Mouse (Mus musculus): ENCODE measurements around the gene Trak1. TPM values are rescaled to one million over a fixed set of nuclear protein-coding genes. Genes with fewer than 3 reads are reported as not detected.
A peak's percentile ranks its signal among the peaks of the same experiment; 100 is the strongest.

The Trak1 gene
- polyA plus RNA-seq, 1 experiment from 2014 or later = 49.9 TPM

DNA sequence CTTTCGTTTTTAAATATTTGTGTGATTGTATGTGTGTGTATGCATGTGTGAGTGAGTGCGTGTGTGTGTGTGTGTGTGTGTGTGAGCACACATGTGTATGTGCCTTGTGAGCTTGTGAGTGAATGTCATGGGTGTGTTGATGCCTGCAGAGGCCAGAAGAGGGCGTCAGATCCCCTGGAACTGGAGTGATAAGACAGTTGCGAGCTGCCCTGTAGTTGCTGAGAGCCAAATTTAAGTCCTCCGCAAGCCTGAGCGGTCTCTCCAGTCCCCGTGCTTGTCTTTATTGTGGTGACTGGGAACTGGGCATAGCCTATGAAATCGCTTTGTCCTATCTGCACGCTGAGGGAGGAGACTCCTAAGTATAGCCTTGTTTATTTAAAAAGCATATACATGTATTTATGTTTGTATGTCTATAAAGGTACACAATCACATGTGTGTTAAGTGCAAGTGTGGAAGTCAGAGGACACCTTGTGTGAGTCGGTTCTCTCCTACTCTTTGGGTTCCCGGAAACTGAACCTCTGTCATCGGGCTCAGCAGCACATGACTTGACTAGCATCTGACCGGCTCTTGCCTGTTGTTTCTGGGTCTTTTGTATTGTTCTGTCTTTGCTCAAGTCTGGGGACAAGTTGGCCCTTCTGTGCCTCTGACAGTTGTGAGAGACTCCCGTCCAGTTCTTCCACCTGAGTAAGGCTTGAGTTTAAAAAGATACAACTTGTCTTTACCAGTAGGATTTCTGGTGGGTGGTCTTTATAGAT, 46.0 kb downstream of the Trak1 start:
- H3K36me3 ChIP-seq (ENCODE audit: poor library complexity, severe bottlenecking) = peaks cover 3% of the 10 kb centered on the region; the same call in 1 of the 2 replicates
- no peak for ATAC-seq
- H3K9me3 ChIP-seq (replicated peaks) = no peaks in the 10 kb centered on the region
- no peaks in the 10 kb centered on the region for H3K27me3 ChIP-seq
- peak overlapping the region; percentile 10; the same call in 1 of the 2 replicates for H3K27ac ChIP-seq
- H3K9ac ChIP-seq = no peak overlapping the region
- H3K4me2 ChIP-seq = no peak overlapping the region
- no peak overlapping the region for H3K4me3 ChIP-seq
- WGBS = 78% methylated on average over 14 of the region's 14 CpGs
- peaks cover 25% of the 10 kb centered on the region for H3K4me1 ChIP-seq

DNA sequence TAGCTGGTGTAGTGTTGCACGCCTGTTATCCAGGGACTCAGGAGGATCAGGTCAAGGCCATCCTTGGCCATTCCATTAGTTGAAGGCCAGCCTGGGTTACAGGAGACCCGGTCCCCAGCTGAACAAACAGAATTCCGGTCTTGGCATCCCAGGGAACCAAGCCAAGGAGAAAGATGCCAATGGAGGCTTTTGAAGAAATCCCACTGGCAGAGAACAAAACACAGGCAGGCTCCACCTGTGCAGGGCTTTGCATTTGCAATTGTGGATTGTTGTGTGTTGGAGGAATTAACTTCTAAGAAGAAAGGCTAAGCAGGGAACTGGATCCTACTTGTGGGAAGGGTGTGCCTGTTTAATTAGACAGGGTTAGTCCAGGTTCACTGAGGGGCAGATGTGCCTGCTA, 47.0 kb downstream of the Trak1 start:
- peaks cover 34% of the 10 kb centered on the region for H3K4me1 ChIP-seq
- ATAC-seq = no peak
- no peak overlapping the region for H3K9ac ChIP-seq
- no peak overlapping the region for H3K27ac ChIP-seq
- H3K9me3 ChIP-seq (replicated peaks) = no peaks in the 10 kb centered on the region
- H3K4me3 ChIP-seq = no peak overlapping the region
- peaks cover 3% of the 10 kb centered on the region; the same call in 1 of the 2 replicates for H3K36me3 ChIP-seq (ENCODE audit: poor library complexity, severe bottlenecking)
- H3K27me3 ChIP-seq = no peaks in the 10 kb centered on the region
- 25% methylated on average over 3 of the region's 3 CpGs for WGBS
- no peak overlapping the region for H3K4me2 ChIP-seq

DNA sequence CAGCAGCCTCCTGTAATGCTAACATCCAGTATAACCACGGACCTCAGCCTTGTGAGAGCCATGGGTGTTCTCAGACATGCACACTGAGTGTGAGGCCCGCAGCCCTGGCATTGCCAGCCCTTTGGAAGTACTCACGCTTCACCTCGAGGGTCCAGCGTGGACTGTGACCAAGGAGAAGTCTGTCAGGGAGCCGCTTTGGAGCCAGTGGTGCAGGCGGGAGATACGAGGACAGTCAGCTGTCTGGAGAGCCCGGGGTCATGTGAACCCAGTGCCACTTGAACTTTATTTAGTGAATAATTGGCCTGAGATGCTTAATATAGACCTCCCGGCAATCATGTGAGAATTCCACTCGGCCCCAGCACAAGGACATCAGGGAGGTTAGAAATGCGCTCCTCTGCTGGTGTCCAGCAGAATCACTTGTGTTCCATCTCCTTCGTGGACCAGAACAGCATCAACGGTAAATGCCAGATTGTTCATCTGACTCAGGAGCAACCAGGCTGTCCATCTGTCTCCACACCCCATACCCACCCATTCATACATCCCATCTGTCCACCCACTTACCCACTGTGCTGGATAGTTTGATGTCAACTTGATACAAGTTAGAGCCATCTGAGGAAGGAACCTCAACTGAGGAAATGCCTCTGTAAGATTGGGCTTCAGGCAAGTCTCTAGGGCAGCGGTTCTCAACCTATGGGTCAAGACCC, 48.3 kb downstream of the Trak1 start:
- Histone ChIP-seq H3K27me3 (no peaks in the 10 kb centered on the region), H3K4me3 (no peak overlapping the region), H3K36me3 (ENCODE audit: poor library complexity, severe bottlenecking) (peaks cover 3% of the 10 kb centered on the region; the same call in 1 of the 2 replicates), H3K9ac (no peak overlapping the region), H3K4me2 (no peak overlapping the region), H3K9me3 (replicated peaks) (no peaks in the 10 kb centered on the region), H3K4me1 (peaks cover 40% of the 10 kb centered on the region), H3K27ac (no peak overlapping the region)
- WGBS = 94% methylated on average over 15 of the region's 15 CpGs
- ATAC-seq = no peak

DNA sequence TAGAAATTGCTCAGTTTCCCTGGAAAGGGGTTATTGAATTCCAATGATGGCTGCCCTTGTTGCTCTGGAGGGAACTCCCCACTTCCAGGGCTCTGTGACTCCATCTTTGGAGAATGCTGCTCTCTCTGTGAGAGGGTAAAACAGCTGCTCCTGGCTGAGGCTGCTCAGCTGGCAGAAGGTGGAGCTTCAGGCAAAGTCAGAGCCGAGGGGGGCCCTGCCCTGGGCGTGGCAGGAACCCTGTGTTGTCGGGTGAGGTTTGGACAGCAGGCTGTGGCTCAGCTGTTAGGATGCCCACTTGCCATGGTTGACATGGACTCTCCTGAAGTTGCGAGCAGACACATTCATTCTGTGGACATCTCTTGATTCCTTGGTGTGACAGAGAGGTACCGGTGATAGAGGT, 49.3 kb downstream of the Trak1 start:
- Histone ChIP-seq H3K4me1 (peaks cover 50% of the 10 kb centered on the region), H3K9me3 (replicated peaks) (no peaks in the 10 kb centered on the region), H3K36me3 (ENCODE audit: poor library complexity, severe bottlenecking) (peaks cover 3% of the 10 kb centered on the region; the same call in 1 of the 2 replicates), H3K4me3 (no peak overlapping the region), H3K4me2 (no peak overlapping the region), H3K9ac (no peak overlapping the region), H3K27ac (no peak overlapping the region), H3K27me3 (no peaks in the 10 kb centered on the region)
- 79% methylated on average over 5 of the region's 5 CpGs for WGBS
- ATAC-seq = no peak

DNA sequence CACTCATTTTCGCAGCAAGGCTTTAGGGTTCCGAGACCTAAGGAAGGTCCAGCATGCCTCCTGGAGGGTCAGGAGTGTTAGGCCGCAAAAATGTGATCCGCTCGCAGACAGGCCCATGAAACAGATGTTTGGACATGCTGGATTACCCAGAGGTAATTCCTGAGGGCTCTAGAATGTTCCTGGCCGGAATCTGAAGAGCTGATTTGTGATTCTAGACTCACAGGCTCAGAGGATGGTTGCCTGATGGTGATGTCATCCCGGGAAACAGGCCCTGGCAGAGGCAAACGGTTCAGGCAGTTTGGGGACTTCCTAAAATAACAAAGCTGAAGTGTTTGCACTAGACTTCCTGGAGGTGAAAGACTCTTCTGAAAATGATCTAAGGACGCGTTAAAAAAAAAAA, 50.7 kb downstream of the Trak1 start:
- no peak for ATAC-seq
- H3K27me3 ChIP-seq = no peaks in the 10 kb centered on the region
- no peak overlapping the region for H3K4me2 ChIP-seq
- WGBS = 37% methylated on average over 10 of the region's 10 CpGs
- H3K36me3 ChIP-seq (ENCODE audit: poor library complexity, severe bottlenecking) = no peaks in the 10 kb centered on the region
- H3K4me3 ChIP-seq = no peak overlapping the region
- peak overlapping the region; percentile 80 for H3K27ac ChIP-seq
- 0 out of 2 replicates have a peak overlapping the region, but pooled peaks have one; percentile 37 for H3K9ac ChIP-seq
- no peaks in the 10 kb centered on the region for H3K9me3 ChIP-seq (replicated peaks)
- peaks cover 64% of the 10 kb centered on the region for H3K4me1 ChIP-seq

DNA sequence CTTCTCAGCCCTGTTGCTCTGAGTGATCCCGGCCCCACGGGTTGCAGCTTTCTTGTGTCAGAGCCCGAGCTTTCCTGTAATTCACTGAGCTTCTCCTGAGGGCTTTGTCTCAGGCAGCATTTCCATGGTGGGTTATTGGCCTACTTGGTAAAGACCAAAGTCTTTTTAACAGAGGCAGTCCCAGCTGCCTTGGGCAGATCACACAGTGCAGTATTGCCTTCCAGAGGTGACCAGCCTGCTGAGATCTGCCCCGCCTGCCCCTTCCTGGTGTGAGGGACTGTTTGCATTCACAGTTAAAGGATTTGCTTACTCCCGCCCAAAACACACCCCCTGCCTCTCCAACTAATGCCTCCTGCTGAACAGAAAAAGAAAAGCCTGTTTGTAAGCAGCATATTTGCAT, 51.2 kb downstream of the Trak1 start:
- peak; percentile 14; the same call in 1 of the 2 replicates for ATAC-seq
- H3K4me3 ChIP-seq = no peak overlapping the region
- WGBS = 3% methylated on average over 5 of the region's 5 CpGs
- no peaks in the 10 kb centered on the region for H3K9me3 ChIP-seq (replicated peaks)
- H3K9ac ChIP-seq = peak overlapping the region; percentile 37; the same call in 1 of the 2 replicates
- H3K27me3 ChIP-seq = no peaks in the 10 kb centered on the region
- H3K27ac ChIP-seq = peak overlapping the region; percentile 80
- no peak overlapping the region for H3K4me2 ChIP-seq
- peaks cover 66% of the 10 kb centered on the region for H3K4me1 ChIP-seq
- no peaks in the 10 kb centered on the region for H3K36me3 ChIP-seq (ENCODE audit: poor library complexity, severe bottlenecking)

DNA sequence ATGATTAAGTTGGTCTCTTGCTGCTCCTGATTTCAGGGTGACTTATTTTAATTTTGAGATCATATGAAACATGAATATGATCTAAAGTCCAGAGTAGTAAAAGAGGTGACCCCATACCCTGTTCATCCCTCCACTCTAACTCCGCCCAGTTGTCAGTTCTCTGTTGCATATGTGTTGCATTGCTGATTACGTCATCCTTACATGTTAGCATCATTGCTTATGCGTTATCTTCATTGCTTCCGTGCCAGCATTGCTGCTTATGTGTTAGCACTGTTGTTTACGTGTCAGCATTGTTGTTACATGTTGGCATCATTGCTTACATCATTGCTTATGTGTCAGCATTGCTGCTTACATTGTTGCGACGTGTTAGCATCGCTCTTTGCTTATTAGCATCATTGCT, 51.8 kb downstream of the Trak1 start:
- H3K27me3 ChIP-seq = no peaks in the 10 kb centered on the region
- H3K4me3 ChIP-seq = no peak overlapping the region
- peaks cover 63% of the 10 kb centered on the region for H3K4me1 ChIP-seq
- no peaks in the 10 kb centered on the region for H3K9me3 ChIP-seq (replicated peaks)
- no peak overlapping the region for H3K4me2 ChIP-seq
- no peaks in the 10 kb centered on the region for H3K36me3 ChIP-seq (ENCODE audit: poor library complexity, severe bottlenecking)
- 76% methylated on average over 8 of the region's 8 CpGs for WGBS
- no peak overlapping the region for H3K27ac ChIP-seq
- no peak for ATAC-seq
- H3K9ac ChIP-seq = no peak overlapping the region

DNA sequence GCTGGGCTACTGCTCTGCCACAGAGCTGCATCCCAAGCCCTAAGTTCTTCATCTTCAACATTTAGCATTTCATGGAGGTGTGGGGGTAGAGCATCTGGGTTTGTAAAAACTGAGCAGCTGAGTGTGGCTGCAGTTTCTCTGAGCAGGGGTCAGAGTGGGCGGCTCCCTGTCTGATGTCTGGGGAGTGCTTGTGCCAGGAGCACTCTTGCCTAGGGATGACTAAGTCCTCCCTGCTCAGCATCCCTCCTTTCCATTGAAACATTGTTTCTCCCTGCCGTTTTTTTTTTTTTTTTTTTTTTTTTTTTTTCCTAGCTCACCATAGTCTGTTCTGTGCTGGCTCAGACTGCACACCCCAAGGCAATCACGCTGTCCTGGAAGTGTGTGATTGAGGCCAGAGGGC, 53.3 kb downstream of the Trak1 start:
- peaks cover 69% of the 10 kb centered on the region for H3K4me1 ChIP-seq
- no peak overlapping the region for H3K4me2 ChIP-seq
- H3K27me3 ChIP-seq = no peaks in the 10 kb centered on the region
- 31% methylated on average over 3 of the region's 3 CpGs for WGBS
- no peak overlapping the region for H3K4me3 ChIP-seq
- ATAC-seq = no peak
- no peaks in the 10 kb centered on the region for H3K9me3 ChIP-seq (replicated peaks)
- H3K27ac ChIP-seq = peak overlapping the region; percentile 63
- H3K9ac ChIP-seq = no peak overlapping the region; the same call in 1 of the 2 replicates
- H3K36me3 ChIP-seq (ENCODE audit: poor library complexity, severe bottlenecking) = no peaks in the 10 kb centered on the region

DNA sequence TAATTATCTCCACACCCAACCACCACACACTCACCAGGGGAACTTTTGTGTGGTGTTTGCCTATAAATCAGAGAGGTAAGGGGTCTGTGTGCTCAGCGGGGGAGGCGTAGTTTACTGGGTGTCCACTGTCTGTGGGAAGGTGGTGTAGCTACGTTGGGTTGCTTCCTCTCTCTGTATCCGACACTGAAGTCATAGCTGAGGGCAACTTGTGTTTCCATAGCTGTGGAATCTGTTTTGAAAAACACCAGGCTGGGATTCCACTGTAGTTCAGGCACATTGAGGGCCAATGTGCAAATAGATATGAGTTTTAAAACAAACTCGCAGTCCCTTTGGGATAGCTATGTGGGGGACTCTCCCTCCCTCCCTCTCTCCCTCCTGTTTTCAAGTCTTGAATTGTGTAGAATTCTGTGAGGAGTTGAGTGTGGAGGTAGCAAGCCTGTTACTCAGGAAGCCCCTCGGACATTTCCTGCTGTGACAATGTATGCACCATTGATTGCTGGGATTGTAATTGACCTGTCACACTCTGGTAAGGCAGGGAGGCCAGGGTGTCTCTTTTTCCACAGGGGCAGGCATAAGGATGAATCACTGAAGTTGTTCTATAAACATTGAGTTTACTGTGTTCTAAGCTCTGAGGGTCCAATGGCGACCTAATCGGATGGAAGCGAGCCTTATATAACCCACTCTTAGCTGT, 54.2 kb downstream of the Trak1 start:
- no peaks in the 10 kb centered on the region for H3K9me3 ChIP-seq (replicated peaks)
- no peaks in the 10 kb centered on the region for H3K27me3 ChIP-seq
- H3K4me3 ChIP-seq = no peak overlapping the region
- peak overlapping the region; percentile 63 for H3K27ac ChIP-seq
- no peak overlapping the region; the same call in 1 of the 2 replicates for H3K9ac ChIP-seq
- no peaks in the 10 kb centered on the region for H3K36me3 ChIP-seq (ENCODE audit: poor library complexity, severe bottlenecking)
- H3K4me1 ChIP-seq = peaks cover 71% of the 10 kb centered on the region
- ATAC-seq = no peak
- 57% methylated on average over 9 of the region's 9 CpGs for WGBS
- no peak overlapping the region for H3K4me2 ChIP-seq

DNA sequence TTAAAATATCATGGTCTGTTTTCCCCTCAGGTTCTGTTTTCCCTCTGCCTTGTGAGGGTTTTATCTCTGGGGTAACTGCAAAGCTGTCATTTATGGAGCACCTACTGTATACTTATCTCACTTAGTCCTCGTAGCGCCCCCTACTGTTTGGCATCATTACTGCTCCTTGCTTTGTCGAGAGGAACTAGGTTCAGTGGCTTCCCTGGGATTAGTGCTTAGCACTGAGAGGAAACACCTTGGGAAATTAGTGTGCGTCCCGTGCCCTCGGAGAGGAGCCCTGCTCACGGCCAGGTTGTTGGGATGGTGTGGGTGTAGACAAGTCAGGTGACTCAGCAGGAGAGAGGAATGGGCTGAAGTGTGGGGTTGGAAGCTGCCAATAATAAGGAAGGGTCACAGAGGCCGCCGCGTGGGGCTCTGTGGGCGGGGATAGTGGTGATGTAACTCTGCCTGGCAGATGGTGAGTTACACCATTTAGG, 54.9 kb downstream of the Trak1 start:
- Histone ChIP-seq H3K4me3 (no peak overlapping the region), H3K4me1 (peaks cover 73% of the 10 kb centered on the region)
- ATAC-seq = 0 out of 2 replicates have a peak, but pooled peaks have one; percentile 9

DNA sequence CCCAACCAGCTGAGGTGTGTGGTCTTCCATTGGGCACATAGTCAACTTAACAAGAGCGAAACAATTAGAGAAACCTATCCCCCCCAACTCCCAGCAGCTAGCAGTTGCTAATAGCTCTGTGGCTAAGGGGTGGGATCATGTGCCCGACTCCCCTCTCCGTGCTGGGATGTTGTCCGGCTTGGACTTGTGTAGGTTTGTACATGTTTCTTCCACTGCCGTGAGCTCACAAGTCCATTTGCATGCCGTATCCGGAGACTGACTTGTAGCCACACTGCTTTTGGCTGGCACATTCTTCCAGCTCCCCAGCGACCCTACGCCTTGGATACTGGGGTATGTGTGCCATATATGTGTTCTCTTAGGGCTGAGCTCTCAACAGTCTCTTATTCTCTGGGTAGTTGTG, 55.4 kb downstream of the Trak1 start:
- Histone ChIP-seq H3K27me3 (no peaks in the 10 kb centered on the region), H3K4me3 (no peak overlapping the region), H3K4me2 (no peak overlapping the region), H3K4me1 (peaks cover 68% of the 10 kb centered on the region), H3K9me3 (replicated peaks) (no peaks in the 10 kb centered on the region), H3K27ac (no peak overlapping the region; the same call in 1 of the 2 replicates), H3K36me3 (ENCODE audit: poor library complexity, severe bottlenecking) (no peaks in the 10 kb centered on the region), H3K9ac (no peak overlapping the region)
- ATAC-seq = no peak
- WGBS = 85% methylated on average over 9 of the region's 9 CpGs

More for the DNA sequence above, 54.9 kb downstream of the Trak1 start:
- no peaks in the 10 kb centered on the region for H3K36me3 ChIP-seq (ENCODE audit: poor library complexity, severe bottlenecking)
- no peaks in the 10 kb centered on the region for H3K27me3 ChIP-seq
- H3K9me3 ChIP-seq (replicated peaks) = no peaks in the 10 kb centered on the region
- no peak overlapping the region for H3K4me2 ChIP-seq
- 27% methylated on average over 11 of the region's 11 CpGs for WGBS
- H3K9ac ChIP-seq = no peak overlapping the region
- H3K27ac ChIP-seq = peak overlapping the region; percentile 63; the same call in 1 of the 2 replicates

Measured in forebrain, embryonic 13.5 days (tissue).